Mouse (Mus musculus) brain, embryonic 14.5 days (tissue): ENCODE results near the gene Coasy.

Source experiments
- CTCF ChIP-seq: fragments of 200-500 bp; IDR thresholded peaks from 2 replicates; pipeline ENCODE4 v1.5.1; 2012; ENCODE audit warnings: inconsistent platforms, mild to moderate bottlenecking, moderate library complexity, borderline replicate concordance; ENCODE audit not compliant: insufficient read depth, insufficient read length; ENCODE audit errors: extremely low read depth
- POLR2A ChIP-seq: fragments of 200-500 bp; IDR thresholded peaks from 2 replicates; pipeline ENCODE4 v1.6.1; 2012; ENCODE audit warnings: mild to moderate bottlenecking, inconsistent platforms, borderline replicate concordance; ENCODE audit not compliant: poor library complexity, insufficient read depth, insufficient read length, severe bottlenecking; ENCODE audit errors: extremely low read depth

- TF ChIP-seq CTCF: peak; percentile 74
- no peak; the same call in 1 of the 2 replicates for TF ChIP-seq POLR2A
These were observed 13.1 kb downstream of the Coasy start, which contains the start of gene Psmc3ip for GRCm38 (mm10) chr11:101095314-101096024.
